Mouse (Mus musculus) liver, adult (tissue): ENCODE measurements around the gene Vmn1r142.
"Not testable (repeated sequence)": the region's sequence is repeated elsewhere in the genome, so short reads cannot be mapped to it uniquely, and the experiment has no call there.

Source experiments
- GATA4 ChIP-seq: IDR thresholded peaks from 2 replicates; pipeline ENCODE4 v1.6.1; 2014; ENCODE audit warnings: mild to moderate bottlenecking, low read length; ENCODE audit not compliant: insufficient replicate concordance

Gene Vmn1r142

DNA sequence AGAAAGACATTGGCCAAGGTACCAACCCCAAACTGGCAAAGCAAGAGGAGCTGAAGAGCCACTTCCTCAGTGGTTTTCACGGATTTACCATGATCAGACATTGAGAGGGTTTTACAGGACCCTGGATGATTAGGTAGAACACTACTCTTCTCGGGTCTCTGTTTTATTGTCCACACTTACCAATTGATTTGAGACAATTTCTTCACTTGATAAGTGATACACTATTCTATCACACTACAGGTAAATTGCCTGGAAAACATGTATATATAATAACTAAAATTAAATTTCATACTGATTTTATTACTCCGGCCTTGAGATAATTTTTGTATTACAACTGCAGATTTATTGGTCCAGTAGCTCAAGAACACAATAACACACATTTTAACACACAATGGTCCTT, at the start of gene Vmn1r142:
Gene Vmn1r142 (minus strand): TSS at position 101 of the 400 bp plus-strand sequence.
- TF ChIP-seq GATA4, result not testable (repeated sequence)

DNA sequence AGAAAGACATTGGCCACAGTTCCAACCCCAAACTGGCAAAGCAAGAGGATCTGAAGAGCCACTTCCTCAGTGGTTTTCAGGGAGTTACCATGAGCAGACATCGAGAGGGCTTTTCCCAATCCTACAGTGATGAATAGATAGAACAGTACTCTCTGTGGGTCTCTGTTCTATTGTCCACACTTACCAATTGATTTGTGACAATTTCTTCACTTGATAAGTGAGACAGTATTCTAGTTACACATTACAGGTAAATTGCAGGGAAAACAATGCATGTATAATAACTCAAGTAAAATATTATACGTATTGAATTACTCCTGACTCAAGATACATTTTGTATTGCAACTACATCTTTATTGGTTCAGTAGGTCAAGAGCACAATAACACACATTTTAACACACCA, 37.3 kb upstream of the Vmn1r142 start, which contains the start of gene Gm8653:
Gene Gm8653 (minus strand): TSS at position 101 of the 400 bp plus-strand sequence.
- TF ChIP-seq GATA4, result not testable (repeated sequence)

DNA sequence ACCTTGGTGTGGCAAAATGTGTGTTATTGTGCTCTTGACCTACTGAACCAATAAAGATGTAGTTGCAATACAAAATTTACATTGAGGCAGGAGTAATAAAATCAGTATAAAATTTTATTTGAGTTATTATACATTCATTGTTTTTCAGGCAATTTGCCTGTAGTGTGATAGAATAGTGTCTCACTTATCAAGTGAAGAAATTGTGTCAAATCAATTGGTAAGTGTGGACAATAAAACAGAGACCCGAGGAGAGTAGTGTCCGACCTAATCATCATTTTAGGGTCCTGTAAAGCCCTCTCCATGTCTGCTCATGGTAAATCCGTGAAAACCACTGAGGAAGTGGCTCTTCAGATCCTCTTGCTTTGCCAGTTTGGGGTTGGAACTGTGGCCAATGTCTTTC, 25.2 kb upstream of the Vmn1r142 start, which contains the start of gene Vmn1r143:
Gene Vmn1r143 (plus strand): TSS at position 301 of the 400 bp plus-strand sequence.
- TF ChIP-seq GATA4, result not testable (repeated sequence)

- TF ChIP-seq GATA4, result not testable (repeated sequence)
Observed at GRCm38 (mm10) chr7:22134641-22135040, 29.2 kb downstream of the Vmn1r142 start, which contains the start of gene Gm10666. Gene Gm10666, minus strand, starts transcription at chr7:22134741.

- TF ChIP-seq GATA4, result not testable (repeated sequence)
Observed at GRCm38 (mm10) chr7:22118145-22118544, 45.7 kb downstream of the Vmn1r142 start, which contains the start of gene Gm16451. Gene Gm16451, minus strand, starts transcription at chr7:22118245.
